Mouse (Mus musculus): Measurements from ENCODE around the gene Flcn.

The Flcn gene

DNA sequence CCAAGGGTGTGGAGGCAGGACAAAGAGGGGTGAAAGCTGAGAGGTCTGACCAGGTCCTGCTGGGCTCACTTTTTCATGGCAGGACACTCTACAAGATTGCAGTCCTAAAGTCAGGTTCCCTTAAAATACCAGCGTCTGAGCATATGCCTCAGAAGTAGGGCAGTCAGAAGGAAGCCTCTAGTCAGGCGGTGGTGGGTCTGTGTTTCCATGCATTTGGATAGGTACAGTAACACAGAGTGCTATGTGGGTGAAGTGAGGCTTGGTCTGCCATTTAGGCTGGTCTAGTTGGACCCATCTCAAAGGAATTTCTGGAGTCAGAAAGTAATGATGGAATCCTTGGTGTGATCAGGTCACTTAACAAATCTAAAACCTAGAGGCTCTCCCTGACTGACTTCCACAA lies 40.5 kb downstream of the Flcn start:
- DNase-seq (ENCODE audit: low spot score): no peak

DNA sequence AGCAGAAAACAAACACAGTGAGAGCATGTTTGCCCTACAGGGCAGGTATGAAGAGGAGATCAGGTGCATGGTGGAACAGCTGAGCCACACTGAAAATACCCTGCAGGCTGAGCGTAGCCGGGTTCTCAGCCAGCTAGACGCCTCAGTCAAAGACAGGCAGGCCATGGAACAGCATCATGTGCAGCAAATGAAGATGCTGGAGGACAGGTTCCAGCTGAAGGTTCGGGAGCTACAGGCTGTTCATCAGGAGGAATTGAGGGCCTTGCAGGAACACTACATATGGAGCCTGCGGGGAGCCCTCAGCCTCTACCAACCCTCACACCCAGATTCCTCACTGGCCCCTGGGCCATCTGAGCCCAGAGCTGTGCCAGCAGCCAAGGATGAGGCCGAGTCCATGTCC lies 49.0 kb downstream of the Flcn start:
- DNase-seq (ENCODE audit: low spot score): no peak

DNA sequence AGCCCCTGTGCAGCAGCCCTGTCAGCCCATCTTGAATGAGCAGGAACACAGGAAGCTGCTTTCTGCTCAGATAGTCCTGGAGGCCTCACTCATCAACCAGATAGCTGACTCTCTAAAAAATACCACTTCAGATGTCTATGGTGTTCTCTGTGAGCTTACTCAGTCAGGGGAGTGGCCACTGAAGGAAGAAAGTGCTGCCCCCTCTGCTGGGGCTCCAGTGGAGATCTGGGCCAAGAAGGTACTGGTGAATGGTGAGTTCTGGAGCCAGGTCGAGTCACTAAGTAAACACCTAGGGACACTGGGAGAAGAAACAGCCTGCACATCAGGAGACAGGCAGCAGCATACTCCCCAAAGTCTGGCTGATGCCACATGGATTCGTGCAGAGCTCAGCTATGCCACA lies 50.2 kb downstream of the Flcn start:
- no peak for DNase-seq (ENCODE audit: low spot score)

DNA sequence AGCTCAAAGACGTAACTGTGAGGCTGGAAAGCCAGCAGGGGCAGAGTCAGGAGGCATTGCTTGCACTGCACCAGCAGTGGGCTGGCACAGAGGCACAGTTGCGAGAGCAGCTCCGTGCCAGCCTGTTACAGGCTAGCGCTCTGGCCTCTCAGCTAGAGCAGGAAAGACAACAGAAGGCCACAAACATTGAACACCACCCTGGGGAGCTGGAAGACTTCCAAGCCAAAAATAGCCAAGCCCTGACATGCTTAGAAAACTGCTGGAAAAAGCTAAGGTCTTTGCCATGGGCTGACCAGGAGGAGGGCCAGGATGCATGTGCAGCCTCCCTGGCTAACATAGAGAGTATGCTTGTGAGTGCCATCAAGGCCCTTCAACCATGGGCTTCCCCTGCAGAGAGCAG lies 50.6 kb downstream of the Flcn start:
- no peak for DNase-seq (ENCODE audit: low spot score)

DNA sequence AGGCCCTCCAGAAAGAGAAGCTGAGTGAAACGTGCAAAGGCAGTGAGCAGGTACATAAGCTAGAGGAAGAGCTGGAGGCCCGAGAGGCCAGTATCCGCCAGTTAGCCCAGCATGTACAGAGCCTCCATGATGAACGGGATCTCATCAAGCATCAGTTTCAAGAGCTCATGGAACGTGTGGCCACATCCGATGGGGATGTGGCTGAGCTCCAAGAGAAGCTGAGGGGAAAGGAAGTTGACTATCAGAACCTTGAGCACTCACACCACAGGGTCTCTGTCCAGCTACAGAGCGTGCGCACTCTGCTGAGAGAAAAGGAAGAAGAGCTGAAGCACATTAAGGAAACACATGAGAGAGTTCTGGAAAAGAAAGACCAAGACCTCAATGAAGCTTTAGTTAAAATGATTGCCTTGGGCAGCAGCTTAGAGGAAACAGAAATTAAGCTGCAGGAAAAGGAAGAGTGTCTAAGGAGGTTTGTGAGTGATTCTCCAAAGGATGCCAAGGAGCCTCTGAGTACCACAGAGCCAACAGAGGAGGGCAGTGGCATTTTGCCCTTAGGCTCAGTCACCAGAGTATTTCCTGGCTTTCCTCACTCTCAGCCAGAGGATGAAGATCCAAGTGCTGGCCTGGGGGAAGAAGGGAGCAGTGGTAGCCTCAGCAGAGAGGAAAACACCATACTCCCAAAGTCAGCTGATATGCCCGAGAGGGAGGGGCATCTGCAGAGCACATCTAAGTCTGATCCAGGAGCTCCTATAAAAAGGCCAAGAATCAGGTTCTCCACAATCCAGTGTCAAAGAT lies 51.4 kb downstream of the Flcn start:
- no peak for DNase-seq (ENCODE audit: low spot score)

DNA sequence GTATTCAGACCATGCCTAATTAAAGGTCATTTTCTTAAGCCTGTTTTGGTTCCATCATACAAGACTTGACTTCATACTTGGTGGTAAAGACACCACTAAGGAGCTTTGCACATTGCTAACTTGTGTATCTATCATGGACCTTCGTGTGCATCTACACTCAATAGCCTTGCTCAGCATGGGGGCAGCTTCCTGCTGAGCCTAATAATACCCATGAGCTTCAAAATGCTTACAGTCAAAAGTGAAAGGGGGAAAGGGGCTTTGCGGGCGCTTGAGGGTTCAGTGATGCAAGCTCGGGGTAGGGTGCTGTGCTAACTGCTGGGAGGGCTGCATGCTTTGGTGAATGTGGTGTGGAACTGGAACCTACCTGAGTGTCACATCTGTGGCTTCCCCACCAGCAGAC lies 53.5 kb downstream of the Flcn start:
- no peak for DNase-seq (ENCODE audit: low spot score)

DNA sequence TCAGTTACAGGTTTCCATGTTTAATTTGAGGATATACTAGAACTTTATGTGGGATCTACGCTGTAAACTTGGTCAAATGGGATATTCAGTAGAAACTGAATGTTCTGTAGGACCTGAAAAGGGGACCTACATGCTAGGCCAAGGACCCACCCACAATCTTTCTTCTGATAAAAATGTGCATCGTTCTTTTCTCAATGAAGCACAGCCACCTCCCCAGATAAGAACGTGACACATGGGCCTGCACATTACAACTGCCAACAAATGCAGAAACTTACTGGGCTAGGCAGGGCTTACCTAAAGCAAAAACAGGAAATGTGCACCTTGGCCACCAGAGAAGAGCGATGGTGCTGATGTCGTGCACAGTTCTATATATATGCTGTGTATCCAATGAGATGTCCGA lies 55.3 kb downstream of the Flcn start:
- no peak for DNase-seq (ENCODE audit: low spot score)

DNA sequence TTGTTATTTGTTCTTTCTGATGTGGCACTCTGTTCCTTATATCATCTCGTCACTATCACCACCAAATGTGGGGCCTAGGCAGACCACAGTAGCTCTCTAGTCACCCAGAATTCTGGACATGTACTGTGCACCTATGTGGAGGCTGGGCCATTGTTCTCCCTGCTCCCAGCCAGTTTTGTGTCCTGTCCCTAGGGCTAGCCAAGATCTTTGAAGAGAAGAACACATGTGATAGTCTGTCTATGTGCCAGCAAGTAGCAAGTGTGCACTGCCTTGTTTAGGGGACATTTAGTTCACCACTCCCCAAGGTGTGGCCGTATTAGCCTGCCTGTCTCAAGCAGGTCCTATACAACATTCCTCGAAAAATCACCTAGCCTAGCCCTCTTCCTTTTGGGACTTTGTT lies 60.8 kb downstream of the Flcn start:
- DNase-seq (ENCODE audit: low spot score): no peak

DNA sequence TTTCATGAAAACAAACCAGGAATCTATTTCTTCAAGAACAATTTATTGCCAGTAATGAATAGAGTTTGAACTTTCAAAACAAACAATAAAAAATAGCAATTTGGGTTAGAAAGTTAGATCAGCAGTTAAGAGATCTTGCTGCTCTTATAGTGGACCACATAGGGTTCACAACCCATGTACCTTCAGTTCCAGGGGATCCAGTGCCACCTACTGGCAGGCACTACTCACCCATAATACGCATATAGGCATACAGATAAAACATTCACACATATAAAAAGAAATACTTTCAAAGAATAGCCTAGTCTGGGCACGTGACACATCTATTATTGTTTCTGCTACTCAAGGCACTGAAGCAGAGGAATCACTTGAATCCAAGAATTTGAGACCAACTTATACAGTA lies 63.2 kb downstream of the Flcn start:
- peak; percentile 54 for DNase-seq (ENCODE audit: low spot score)

DNA sequence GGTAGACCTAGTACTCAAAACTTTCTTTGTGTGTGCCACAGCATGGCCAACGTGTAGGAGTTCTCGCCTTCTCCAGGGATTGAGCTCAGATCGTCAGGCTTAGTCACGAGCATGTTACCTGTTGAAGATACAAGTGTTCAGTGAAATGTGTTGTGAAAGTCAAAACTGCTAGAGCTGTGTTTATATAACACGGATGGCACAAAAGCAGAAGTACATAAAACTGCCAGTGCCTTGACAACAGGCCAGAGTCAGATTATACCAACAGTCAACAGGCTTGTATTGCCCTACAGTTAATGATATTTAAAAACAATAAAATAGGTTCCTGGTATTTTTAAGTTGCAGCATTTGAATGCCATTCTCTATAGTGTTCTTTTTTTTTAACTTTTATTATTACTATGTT lies 64.0 kb downstream of the Flcn start:
- DNase-seq (ENCODE audit: low spot score): no peak

DNA sequence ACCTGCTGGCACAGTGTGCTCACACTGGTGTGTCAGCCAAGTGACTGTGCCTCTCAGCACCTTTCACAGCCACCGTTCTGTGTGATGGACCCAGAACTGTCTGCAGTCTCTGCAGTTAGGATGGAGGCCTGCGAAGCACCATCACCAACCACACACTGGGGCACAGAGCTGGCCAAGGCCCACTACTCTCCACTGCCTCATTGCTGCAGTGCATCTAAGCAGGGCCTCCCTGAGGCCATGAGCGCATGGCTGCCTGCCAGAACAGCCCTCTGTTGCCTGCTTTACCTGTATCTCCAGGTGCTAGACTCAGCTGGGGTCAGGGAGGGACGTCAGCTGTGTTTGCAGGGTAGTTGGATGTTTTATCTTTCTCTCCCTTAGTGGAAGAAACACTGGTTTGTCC lies 65.4 kb downstream of the Flcn start:
- DNase-seq (ENCODE audit: low spot score): no peak

DNA sequence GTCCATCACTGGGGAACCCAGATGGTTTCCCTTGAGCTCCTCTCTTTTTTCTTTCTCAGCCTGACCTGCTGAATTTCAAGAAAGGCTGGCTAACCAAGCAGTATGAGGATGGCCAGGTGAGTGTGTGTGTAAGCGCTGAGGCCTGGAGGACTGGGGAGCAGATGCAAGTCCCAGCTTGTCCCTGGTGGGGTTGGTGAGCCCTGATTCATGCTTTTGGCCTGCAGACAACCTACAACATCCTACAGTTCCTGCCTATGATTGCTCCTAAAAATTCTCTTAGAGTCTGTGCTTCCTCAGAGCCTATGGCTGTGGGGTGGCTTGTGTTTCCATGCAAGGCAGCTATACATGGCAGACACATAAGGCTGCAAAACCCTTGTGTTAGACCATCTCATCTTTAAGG lies 66.1 kb downstream of the Flcn start:
- no peak for DNase-seq (ENCODE audit: low spot score)

DNA sequence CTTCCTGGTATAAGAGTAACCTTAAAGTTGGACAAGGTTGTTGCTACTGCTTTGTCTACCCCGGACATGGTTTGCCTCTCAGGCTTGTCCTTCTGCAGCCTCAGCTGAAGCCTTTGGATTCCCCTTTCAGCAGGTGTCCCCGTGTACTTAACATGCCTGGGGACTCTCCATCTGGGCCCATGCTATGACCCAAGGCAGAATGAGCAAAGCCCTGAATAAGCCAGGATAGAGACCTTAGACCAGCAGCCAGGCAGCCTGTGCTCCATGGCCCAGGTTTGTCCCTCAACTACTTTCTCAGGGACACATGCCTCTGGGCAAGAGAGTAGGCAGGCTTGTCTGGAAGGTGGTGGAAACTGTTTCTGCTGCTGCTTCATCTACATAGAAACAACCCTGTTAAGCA lies 66.5 kb downstream of the Flcn start:
- no peak for DNase-seq (ENCODE audit: low spot score)

DNA sequence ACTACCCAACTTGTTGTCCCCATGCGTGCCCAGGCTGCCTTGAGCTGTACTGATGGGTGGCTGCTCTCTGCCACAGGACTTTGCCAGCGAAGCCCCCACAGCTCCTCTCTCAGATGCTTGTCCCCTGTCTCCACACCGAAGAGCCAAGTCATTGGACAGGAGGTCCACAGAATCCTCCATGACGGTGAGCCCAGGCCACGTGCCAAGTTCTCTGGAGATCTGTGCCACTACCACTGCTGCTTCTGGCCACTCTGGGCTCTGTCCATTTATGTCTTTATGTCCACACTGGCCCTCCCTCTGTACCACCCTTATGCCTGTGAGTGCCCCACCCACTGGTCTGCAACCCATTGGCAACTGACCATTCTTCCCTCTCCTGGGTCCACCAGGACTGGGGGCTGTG lies 67.9 kb downstream of the Flcn start:
- DNase-seq (ENCODE audit: low spot score): no peak
